In the genomic region with DNA sequence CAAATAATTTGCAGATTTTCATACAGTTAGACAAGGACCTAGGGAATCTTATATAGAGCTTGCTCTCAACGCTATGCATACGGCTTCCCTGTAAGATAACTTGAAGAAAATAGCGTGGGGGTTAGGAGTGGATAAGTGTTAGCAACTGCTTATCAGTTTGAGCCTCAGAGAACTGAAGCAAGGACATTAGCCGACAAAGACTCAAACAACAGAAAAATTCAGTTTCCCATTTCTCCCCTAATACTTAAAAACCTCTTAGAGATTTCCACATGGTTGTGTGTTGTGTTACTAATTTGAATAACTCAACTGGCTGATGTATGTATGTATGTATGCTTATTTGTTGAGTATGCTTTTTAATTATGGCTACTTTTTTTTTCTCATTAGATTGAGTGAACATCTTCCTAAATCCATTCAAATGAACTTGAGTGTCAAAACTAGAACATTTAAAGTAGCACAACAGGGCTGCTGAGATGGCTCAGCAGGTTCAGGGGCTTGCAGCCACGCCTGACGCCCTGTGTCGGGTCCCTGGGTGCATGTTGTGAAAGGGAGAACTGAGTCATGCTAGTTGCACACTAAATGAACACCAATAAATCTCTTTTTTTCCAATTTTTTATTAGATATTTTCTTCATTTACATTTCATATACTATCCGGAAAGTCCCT, we compare ENCODE assay signal across 8 mouse cellular contexts. TPM values are rescaled to one million over a fixed set of nuclear protein-coding genes. Genes with fewer than 3 reads are reported as not detected.
DNase-seq lines count a peak whose midpoint lies in the region; ATAC-seq and TF ChIP-seq lines count a peak whose summit lies in the region.

No protein-coding gene starts in this region.

- H3K4me3 ChIP-seq in heart, embryonic 14.5 days (ENCODE audit: control insufficient read depth in 1 of 2, insufficient read depth in 1 of 2, low read depth in 1 of 2, low read length in 2 of 2) = peak overlapping the region in 1 of 2 experiments; percentile 78; a peak in 3 of 4 replicates
- H3K4me3 ChIP-seq in cortical plate, adult 2 months (ENCODE audit: insufficient read depth, low read length) = peak overlapping the region; percentile 62
- H3K4me3 ChIP-seq in hindbrain, embryonic 16.5 days (ENCODE audit: low read length) = peak overlapping the region; percentile 2; the same call in 1 of the 2 replicates
- H3K4me3 ChIP-seq in midbrain, embryonic 13.5 days (replicated peaks) = peak overlapping the region; percentile 74; the same call in 1 of the 2 replicates

- WGBS in heart, embryonic 14.5 days = 49% methylated on average over 8 of the region's 8 CpGs
- 89% methylated on average over 8 of the region's 8 CpGs for WGBS in hindbrain, embryonic 16.5 days
- 91% methylated on average over 8 of the region's 8 CpGs for WGBS in midbrain, embryonic 13.5 days

- H3K4me2 ChIP-seq in heart, embryonic 14.5 days (ENCODE audit: low read length) = peak overlapping the region; percentile 88
- peak overlapping the region; percentile 82 for H3K4me2 ChIP-seq in hindbrain, embryonic 16.5 days (ENCODE audit: low read length)
- H3K4me2 ChIP-seq in midbrain, embryonic 13.5 days (replicated peaks) = peak overlapping the region; percentile 73

- H3K27me3 ChIP-seq in heart, embryonic 14.5 days (ENCODE audit: control insufficient read depth, insufficient read depth, low read length) = no peaks in the 10 kb centered on the region
- no peaks in the 10 kb centered on the region for H3K27me3 ChIP-seq in hindbrain, embryonic 16.5 days (replicated peaks; ENCODE audit: control insufficient read depth, insufficient read depth, low read length)
- no peaks in the 10 kb centered on the region for H3K27me3 ChIP-seq in midbrain, embryonic 13.5 days

- DNase-seq in heart, postnatal 25 days (ENCODE audit: low spot score) = no peak
- no peak for DNase-seq in ovary, postnatal 10 days (ENCODE audit: low spot score)
- no peak for DNase-seq in thymus, postnatal 0 days (ENCODE audit: low spot score)
- no peak for DNase-seq in cerebellum, adult 8-10 months

- intact Hi-C loops in heart, postnatal 25 days (cut with DNase I) = loop anchor here (5.0 kb wide), 2 partner anchors 455 to 515 kb away; no protein-coding TSS in a partner anchor

- H3K9ac ChIP-seq in heart, embryonic 14.5 days (ENCODE audit: low read length) = peak overlapping the region; percentile 89
- no peak overlapping the region for H3K9ac ChIP-seq in hindbrain, embryonic 16.5 days (ENCODE audit: low read depth, low read length)
- H3K9ac ChIP-seq in midbrain, embryonic 13.5 days (replicated peaks) = peak overlapping the region; percentile 28

- no peak for TF ChIP-seq POLR2A in cortical plate, adult 2 months (IDR thresholded peaks at IDR 0.05; ENCODE audit: extremely low read depth, insufficient read depth, low read length)

- no peak for ATAC-seq in heart, embryonic 14.5 days (ENCODE audit: insufficient number of reproducible peaks, insufficient read depth, low FRiP score, low read depth)
- no peak for ATAC-seq in hindbrain, embryonic 16.5 days
- no peak for ATAC-seq in midbrain, embryonic 13.5 days

- TF ChIP-seq CTCF in cortical plate, adult 2 months (IDR thresholded peaks at IDR 0.05; ENCODE audit: extremely low read depth, insufficient read depth, low read length) = no peak

- H3K4me1 ChIP-seq in heart, embryonic 14.5 days (ENCODE audit: control insufficient read depth in 2 of 2, insufficient read depth in 2 of 2, low read length in 2 of 2) = peaks cover 7 to 22% of the 10 kb centered on the region in 2 experiments
- no peaks in the 10 kb centered on the region for H3K4me1 ChIP-seq in cortical plate, adult 2 months (ENCODE audit: control insufficient read depth, insufficient read depth, low read length)
- peaks cover 19% of the 10 kb centered on the region for H3K4me1 ChIP-seq in hindbrain, embryonic 16.5 days (ENCODE audit: control insufficient read depth, insufficient read depth, low read depth, low read length)
- peaks cover 30% of the 10 kb centered on the region for H3K4me1 ChIP-seq in midbrain, embryonic 13.5 days (replicated peaks)

- H3K9me3 ChIP-seq in heart, embryonic 14.5 days (ENCODE audit: control insufficient read depth, low read length) = no peaks in the 10 kb centered on the region
- H3K9me3 ChIP-seq in hindbrain, embryonic 16.5 days (ENCODE audit: control insufficient read depth, low read length) = no peaks in the 10 kb centered on the region
- no peaks in the 10 kb centered on the region for H3K9me3 ChIP-seq in midbrain, embryonic 13.5 days

- H3K36me3 ChIP-seq in heart, embryonic 14.5 days (ENCODE audit: control insufficient read depth, insufficient read depth, low read length) = peaks cover 14% of the 10 kb centered on the region
- H3K36me3 ChIP-seq in hindbrain, embryonic 16.5 days (ENCODE audit: control insufficient read depth, insufficient read depth, low read length) = no peaks in the 10 kb centered on the region; the same call in 1 of the 2 replicates
- peaks cover 9% of the 10 kb centered on the region for H3K36me3 ChIP-seq in midbrain, embryonic 13.5 days

- no peak overlapping the region for H3K27ac ChIP-seq in heart, embryonic 14.5 days (replicated peaks in 1 of 2; ENCODE audit: control insufficient read depth in 1 of 2, insufficient read depth in 1 of 2, low read depth in 2 of 2, low read length in 2 of 2)
- H3K27ac ChIP-seq in cortical plate, adult 2 months (ENCODE audit: insufficient read depth, low read length) = no peak overlapping the region
- no peak overlapping the region for H3K27ac ChIP-seq in hindbrain, embryonic 16.5 days (ENCODE audit: low read depth, low read length)
- no peak overlapping the region for H3K27ac ChIP-seq in midbrain, embryonic 13.5 days

RNA-seq across cellular contexts. Expression of a gene that starts 2.2 kb away (rescaled TPM):
- polyA plus RNA-seq in heart, embryonic 14.5 days (2014; fragmentation: Nextera tagmentation; extraction: Ambion mirVana) = 54.1 and 57.2 TPM in 2 replicates
- 10 to 100 TPM; 14.8 to 15.5 TPM for total RNA-seq in heart, postnatal 25 days (2021)
- 46.2 and 48.3 TPM in 2 replicates for polyA plus RNA-seq in cortical plate, adult 2 months (2012; rRNA removed)
- 53.9 and 54.7 TPM in 2 replicates for polyA plus RNA-seq in hindbrain, embryonic 16.5 days (2015; fragmentation: Nextera tagmentation; extraction: Ambion mirVana)
- 54.4 and 54.9 TPM in 2 replicates for polyA plus RNA-seq in midbrain, embryonic 13.5 days (2015; fragmentation: Nextera tagmentation; extraction: Ambion mirVana)
- polyA plus RNA-seq in thymus, postnatal 0 days (2015; fragmentation: Nextera tagmentation; extraction: Ambion mirVana) = 62.0 and 66.4 TPM in 2 replicates

RNA-seq across cellular contexts. Expression of a gene that starts 21.3 kb away (rescaled TPM):
- 73.3 and 79.7 TPM in 2 replicates for polyA plus RNA-seq in heart, embryonic 14.5 days (2014; fragmentation: Nextera tagmentation; extraction: Ambion mirVana)
- total RNA-seq in heart, postnatal 25 days (2021) = 10 to 100 TPM; 22.8 to 25.4 TPM
- polyA plus RNA-seq in cortical plate, adult 2 months (2012; rRNA removed) = 46.1 and 52.8 TPM in 2 replicates
- 40.2 and 76.1 TPM in 2 replicates for polyA plus RNA-seq in hindbrain, embryonic 16.5 days (2015; fragmentation: Nextera tagmentation; extraction: Ambion mirVana)
- polyA plus RNA-seq in midbrain, embryonic 13.5 days (2015; fragmentation: Nextera tagmentation; extraction: Ambion mirVana) = 70.7 and 97.8 TPM in 2 replicates
- 150 and 157 TPM in 2 replicates for polyA plus RNA-seq in thymus, postnatal 0 days (2015; fragmentation: Nextera tagmentation; extraction: Ambion mirVana)
